Mouse (Mus musculus) heart, adult 2 months (tissue): ENCODE data around the gene Emid1. TPM values are rescaled to one million over a fixed set of nuclear protein-coding genes. Genes with fewer than 3 reads are reported as not detected.

Experiments
- DNase-seq, 2 experiments: peaks; one replicate each; pipeline ENCODE4 v3.0.0; 2021
- H3K27ac ChIP-seq: fragments of 200-600 bp; 2 replicates; pipeline ENCODE4 v1.8.1; 2022
- H3K27me3 ChIP-seq: fragments of 200-500 bp; 2 replicates; pipeline ENCODE4 v1.6.1; 2012; ENCODE audit warnings: mild to moderate bottlenecking, low read length, inconsistent platforms, mixed read lengths; ENCODE audit not compliant: control insufficient read depth, insufficient read depth
- H3K36me3 ChIP-seq: fragments of 200-500 bp; 2 replicates; pipeline ENCODE4 v1.6.1; 2012; ENCODE audit warnings: low read length, inconsistent platforms; ENCODE audit not compliant: control insufficient read depth, insufficient read depth
- H3K4me1 ChIP-seq: fragments of 200-500 bp; 2 replicates; pipeline ENCODE4 v1.6.1; 2011; ENCODE audit warnings: low read length; ENCODE audit not compliant: control insufficient read depth, insufficient read depth
- H3K4me3 ChIP-seq: fragments of 200-600 bp; 2 replicates; pipeline ENCODE4 v1.8.1; 2022
- H3K79me2 ChIP-seq: fragments of 200-500 bp; replicated peaks from 2 replicates; pipeline ENCODE4 v1.6.1; 2012; ENCODE audit warnings: mild to moderate bottlenecking, inconsistent platforms, low read length, moderate library complexity, mixed read lengths; ENCODE audit not compliant: control insufficient read depth, insufficient read depth
- H3K9ac ChIP-seq: fragments of 200-500 bp; 2 replicates; pipeline ENCODE4 v1.6.1; 2012; ENCODE audit warnings: low read depth, mild to moderate bottlenecking, control low read depth, inconsistent platforms, low read length, mixed read lengths
- CTCF ChIP-seq: fragments of 200-600 bp; IDR thresholded peaks from 2 replicates; pipeline ENCODE4 v1.8.1; 2022; ENCODE audit warnings: antibody characterized with exemption, mild to moderate bottlenecking, moderate library complexity
- EP300 ChIP-seq: fragments of 200-500 bp; IDR thresholded peaks from 2 replicates; pipeline ENCODE4 v1.6.1; 2011; ENCODE audit warnings: low read depth, low read length, control low read depth; ENCODE audit not compliant: insufficient read depth
- POLR2A ChIP-seq: fragments of 200-500 bp; IDR thresholded peaks from 2 replicates; pipeline ENCODE4 v1.6.1; 2011; ENCODE audit warnings: mild to moderate bottlenecking, low read depth, low read length, control low read depth; ENCODE audit not compliant: insufficient read depth
- WGBS: fragments of 180-500 bp; shearing (Covaris S2); methylation state at CpG from one replicate; pipeline ENCODE4 v1.1.7; 2018; 5-methylcytosine and 5-hydroxymethylcytosine counted together
- intact Hi-C: fragments of 180-260 bp; cut with DNase I; formaldehyde crosslinking; loops from one replicate; pipeline ENCODE4 v1.15.1; 2025
- polyA plus RNA-seq: library from polyadenylated mRNA; depleted of rRNA; stranded (reverse); fragments of >200 nt; gene quantifications from 2 replicates; pipeline ENCODE4 v1.2.3, GENCODE M21; 2012
- total RNA-seq, 2 experiments: library from RNA; stranded (reverse); gene quantifications; 2 replicates each; pipeline ENCODE4 v1.2.3; 2021

Emid1 gene
- total and polyA plus RNA-seq, 3 experiments, result 0.82 to 2.5 (median 1.2) TPM

GRCm38 (mm10) chr11:5074882-5075281, 77.2 kb downstream of the Emid1 start:
- no peak overlapping the region for H3K9ac ChIP-seq
- no peak overlapping the region for H3K4me3 ChIP-seq
- TF ChIP-seq POLR2A, result no peak
- TF ChIP-seq CTCF, result peak; percentile 78
- TF ChIP-seq EP300, result no peak
- no peaks in the 10 kb centered on the region for H3K79me2 ChIP-seq
- H3K4me1 ChIP-seq, result no peaks in the 10 kb centered on the region
- no peak overlapping the region for H3K27ac ChIP-seq
- peaks cover 3% of the 10 kb centered on the region for H3K36me3 ChIP-seq
- DNase-seq, result peak in 1 of 2 experiments; percentile 13
- intact Hi-C loops, result no loop called here
- 74% methylated on average over 4 of the region's 4 CpGs for WGBS
- H3K27me3 ChIP-seq, result no peaks in the 10 kb centered on the region

- TF ChIP-seq EP300, result no peak
- TF ChIP-seq CTCF, result no peak
- 71% methylated on average over 9 of the region's 9 CpGs for WGBS
- Histone ChIP-seq H3K79me2 (no peaks in the 10 kb centered on the region), H3K4me3 (no peak overlapping the region), H3K4me1 (peaks cover 2% of the 10 kb centered on the region; the same call in 1 of the 2 replicates), H3K9ac (no peak overlapping the region), H3K27me3 (no peaks in the 10 kb centered on the region), H3K27ac (no peak overlapping the region), H3K36me3 (peaks cover 2% of the 10 kb centered on the region; the same call in 1 of the 2 replicates)
- intact Hi-C loops, result no loop called here
- no peak for DNase-seq
Measured at GRCm38 (mm10) chr11:5068126-5068971, 83.7 kb downstream of the Emid1 start.

GRCm38 (mm10) chr11:5067063-5067462, 85.0 kb downstream of the Emid1 start:
- Histone ChIP-seq H3K27ac (no peak overlapping the region), H3K79me2 (no peaks in the 10 kb centered on the region), H3K4me1 (peaks cover 7% of the 10 kb centered on the region), H3K27me3 (no peaks in the 10 kb centered on the region), H3K4me3 (no peak overlapping the region), H3K9ac (no peak overlapping the region), H3K36me3 (no peaks in the 10 kb centered on the region)
- DNase-seq, result no peak
- intact Hi-C loops, result no loop called here
- TF ChIP-seq POLR2A, result no peak
- TF ChIP-seq EP300, result no peak
- TF ChIP-seq CTCF, result no peak

GRCm38 (mm10) chr11:5065056-5065821, 86.8 kb downstream of the Emid1 start, which contains the start of gene Gas2l1:
Gene Gas2l1, minus strand, starts transcription at chr11:5065327.
- H3K79me2 ChIP-seq, result no peaks in the 10 kb centered on the region
- DNase-seq, result peak; percentile 93 to 98
- H3K27me3 ChIP-seq, result no peaks in the 10 kb centered on the region
- H3K36me3 ChIP-seq, result no peaks in the 10 kb centered on the region
- H3K4me3 ChIP-seq, result peak within 1 kb of the TSS; percentile 83
- TF ChIP-seq EP300 (peak; percentile 61; the same call in 1 of the 2 replicates), POLR2A (peak; percentile 45; the same call in 1 of the 2 replicates), CTCF (peak; percentile 82)
- H3K27ac ChIP-seq, result peak within 1 kb of the TSS; percentile 82
- H3K9ac ChIP-seq, result peak within 1 kb of the TSS; percentile 80
- WGBS, result under 1% methylated on average over 50 of the region's 50 CpGs
- intact Hi-C loops, result loop anchor here (1.0 to 2.0 kb wide), 3 partner anchors 34 to 78 kb away; partner anchors contain the start of genes Ap1b1, Ewsr1 and Rhbdd3
- peaks cover 7% of the 10 kb centered on the region for H3K4me1 ChIP-seq

- WGBS, result 15% methylated on average over 38 of the region's 38 CpGs
- TF ChIP-seq POLR2A (no peak), EP300 (no peak), CTCF (no peak)
- H3K4me1 ChIP-seq, result peaks cover 11% of the 10 kb centered on the region
- intact Hi-C loops, result loop anchor here (1.0 to 2.0 kb wide), 3 partner anchors 34 to 78 kb away; partner anchors contain the start of genes Ap1b1, Ewsr1 and Rhbdd3
- H3K9ac ChIP-seq, result peak overlapping the region; percentile 80
- DNase-seq, result peak; percentile 41 to 50
- no peaks in the 10 kb centered on the region for H3K79me2 ChIP-seq
- H3K36me3 ChIP-seq, result no peaks in the 10 kb centered on the region
- H3K4me3 ChIP-seq, result peak overlapping the region; percentile 83
- H3K27ac ChIP-seq, result peak overlapping the region; percentile 82
- H3K27me3 ChIP-seq, result no peaks in the 10 kb centered on the region
Measured at GRCm38 (mm10) chr11:5064282-5065055, 87.6 kb downstream of the Emid1 start.
